13 mouse cellular contexts compared by ENCODE assay signal in the genomic region with DNA sequence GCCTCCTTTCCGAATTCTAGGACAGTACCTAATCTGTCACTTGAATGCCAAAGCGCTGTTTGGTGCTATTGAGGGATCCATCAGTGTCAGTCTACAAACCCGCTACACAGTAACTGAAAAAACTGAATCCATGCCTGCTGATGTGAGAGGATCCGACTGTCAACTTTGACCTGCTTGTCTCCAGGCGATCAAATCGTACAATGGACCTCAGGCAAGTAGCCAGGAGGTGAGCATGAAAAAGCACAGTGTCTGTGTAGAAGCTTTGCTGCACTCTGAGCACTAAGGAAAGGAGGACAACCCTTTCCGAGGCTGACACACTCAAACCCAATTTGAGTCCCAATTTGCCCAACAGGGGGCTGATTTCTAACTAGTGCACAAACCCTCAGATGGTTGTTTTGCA. TPM values are rescaled to one million over a fixed set of nuclear protein-coding genes. Genes with fewer than 3 reads are reported as not detected.
DNase-seq lines count a peak whose midpoint lies in the region; ATAC-seq and TF ChIP-seq lines count a peak whose summit lies in the region.
"Had no signal": no experiment of that assay in that cellular context is flagged by ENCODE, and none has a peak within 500 bp of the region (broad histone marks: within the 10 kb centered on the region; RNA-seq: fewer than 3 reads in every experiment).

No protein-coding gene starts in this region.

- H3K4me3 ChIP-seq in forebrain, embryonic 13.5 days = no peak overlapping the region
- H3K4me3 ChIP-seq in forebrain, embryonic 11.5 days (ENCODE audit: low read depth, low read length) = no peak overlapping the region
- no peak overlapping the region for H3K4me3 ChIP-seq in hindbrain, embryonic 11.5 days (ENCODE audit: low read depth, low read length)
- no peak overlapping the region for H3K4me3 ChIP-seq in hindbrain, embryonic 13.5 days
- H3K4me3 ChIP-seq in liver, adult 2 months (ENCODE audit: insufficient read depth, low read depth, low read length) = no peak overlapping the region
- no peak overlapping the region for H3K4me3 ChIP-seq in hindbrain, embryonic 14.5 days (replicated peaks; ENCODE audit: low read length)
- H3K4me3 ChIP-seq in thymus, adult 2 months (ENCODE audit: control insufficient read depth, insufficient read depth, low read length) = no peak overlapping the region
- H3K4me3 ChIP-seq: neural tube, embryonic 12.5 days had no signal

- no peaks in the 10 kb centered on the region for H3K36me3 ChIP-seq in forebrain, embryonic 13.5 days (ENCODE audit: poor library complexity, severe bottlenecking)
- no peaks in the 10 kb centered on the region for H3K36me3 ChIP-seq in forebrain, embryonic 11.5 days (ENCODE audit: control insufficient read depth, insufficient read depth, low read length)
- H3K36me3 ChIP-seq in hindbrain, embryonic 11.5 days (ENCODE audit: control insufficient read depth, insufficient read depth, low read length) = no peaks in the 10 kb centered on the region
- no peaks in the 10 kb centered on the region for H3K36me3 ChIP-seq in hindbrain, embryonic 13.5 days
- H3K36me3 ChIP-seq in liver, adult 2 months (ENCODE audit: control insufficient read depth, insufficient read depth, low read length) = no peaks in the 10 kb centered on the region
- H3K36me3 ChIP-seq in hindbrain, embryonic 14.5 days (replicated peaks; ENCODE audit: control insufficient read depth, insufficient read depth) = no peaks in the 10 kb centered on the region
- H3K36me3 ChIP-seq in thymus, adult 2 months (ENCODE audit: control insufficient read depth, insufficient read depth, low read length) = no peaks in the 10 kb centered on the region
- H3K36me3 ChIP-seq: neural tube, embryonic 12.5 days had no signal

- DNase-seq in forebrain, embryonic 11.5 days (ENCODE audit: low spot score) = no peak
- no peak for DNase-seq in hindbrain, embryonic 11.5 days (ENCODE audit: low spot score)
- DNase-seq in liver, adult 2 months (ENCODE audit: extremely low read depth, low read depth, low spot score) = peak; percentile 69
- DNase-seq in liver = no peak
- DNase-seq in hindbrain, embryonic 14.5 days (ENCODE audit: low spot score) = no peak
- DNase-seq in thymus, adult 2 months = no peak
- DNase-seq: cerebellum, adult 11-12 months; embryo, embryonic 11 days; thymus, postnatal 25 days had no signal

- peaks cover 38% of the 10 kb centered on the region for H3K4me1 ChIP-seq in forebrain, embryonic 13.5 days
- H3K4me1 ChIP-seq in forebrain, embryonic 11.5 days (replicated peaks; ENCODE audit: control insufficient read depth, insufficient read depth, low read length) = peaks cover 7% of the 10 kb centered on the region; the same call in 1 of the 2 replicates
- no peaks in the 10 kb centered on the region for H3K4me1 ChIP-seq in hindbrain, embryonic 11.5 days (replicated peaks; ENCODE audit: control insufficient read depth, insufficient read depth, low read length)
- H3K4me1 ChIP-seq in hindbrain, embryonic 13.5 days (replicated peaks) = peaks cover 32% of the 10 kb centered on the region
- H3K4me1 ChIP-seq in liver, adult 2 months (ENCODE audit: control insufficient read depth, insufficient read depth, low read length) = peaks cover 2% of the 10 kb centered on the region; the same call in 1 of the 2 replicates
- H3K4me1 ChIP-seq in hindbrain, embryonic 14.5 days (replicated peaks; ENCODE audit: control insufficient read depth, insufficient read depth, low read length) = peaks cover 33% of the 10 kb centered on the region
- no peaks in the 10 kb centered on the region for H3K4me1 ChIP-seq in thymus, adult 2 months (replicated peaks; ENCODE audit: control insufficient read depth, insufficient read depth, low read length)

- no peaks in the 10 kb centered on the region for H3K9me3 ChIP-seq in forebrain, embryonic 13.5 days (replicated peaks)
- H3K9me3 ChIP-seq in forebrain, embryonic 11.5 days (ENCODE audit: control insufficient read depth, low read length) = no peaks in the 10 kb centered on the region
- H3K9me3 ChIP-seq in hindbrain, embryonic 11.5 days (ENCODE audit: control insufficient read depth, low read length) = no peaks in the 10 kb centered on the region
- no peaks in the 10 kb centered on the region for H3K9me3 ChIP-seq in hindbrain, embryonic 13.5 days
- no peaks in the 10 kb centered on the region for H3K9me3 ChIP-seq in hindbrain, embryonic 14.5 days (ENCODE audit: control insufficient read depth, low read length)
- H3K9me3 ChIP-seq: neural tube, embryonic 12.5 days had no signal

- ATAC-seq in forebrain, embryonic 13.5 days = peak; percentile 13
- no peak for ATAC-seq in forebrain, embryonic 11.5 days (replicated peaks; ENCODE audit: low FRiP score)
- ATAC-seq in hindbrain, embryonic 11.5 days (ENCODE audit: low FRiP score) = peak; percentile 13; the same call in 1 of the 2 replicates
- ATAC-seq in hindbrain, embryonic 13.5 days (ENCODE audit: low FRiP score) = no peak; the same call in 1 of the 2 replicates
- peak; percentile 23; the same call in 1 of the 2 replicates for ATAC-seq in hindbrain, embryonic 14.5 days (ENCODE audit: low FRiP score)

- no peaks in the 10 kb centered on the region; the same call in 1 of the 2 replicates for H3K79me2 ChIP-seq in liver, adult 2 months (ENCODE audit: control insufficient read depth, insufficient read depth, low read length)

- WGBS in forebrain, embryonic 13.5 days = 30% methylated on average over 7 of the region's 7 CpGs
- 62% methylated on average over 7 of the region's 7 CpGs for WGBS in forebrain, embryonic 11.5 days
- 53% methylated on average over 7 of the region's 7 CpGs for WGBS in hindbrain, embryonic 11.5 days
- 41% methylated on average over 7 of the region's 7 CpGs for WGBS in hindbrain, embryonic 13.5 days
- WGBS in liver, adult 2 months = 44% methylated on average over 7 of the region's 7 CpGs
- 46% methylated on average over 7 of the region's 7 CpGs for WGBS in hindbrain, embryonic 14.5 days
- 98% methylated on average over 7 of the region's 7 CpGs for WGBS in thymus, adult 2 months

- no peak for TF ChIP-seq POLR2A in liver, adult 2 months (IDR thresholded peaks at IDR 0.05; ENCODE audit: extremely low read depth, insufficient read depth, low read length)
- TF ChIP-seq POLR2A in thymus, adult 2 months (IDR thresholded peaks at IDR 0.05; ENCODE audit: control insufficient read depth, extremely low read depth, insufficient read depth, low read length, poor library complexity) = no peak

- no peak overlapping the region for H3K9ac ChIP-seq in forebrain, embryonic 13.5 days
- H3K9ac ChIP-seq in forebrain, embryonic 11.5 days (ENCODE audit: low read length) = no peak overlapping the region
- H3K9ac ChIP-seq in hindbrain, embryonic 11.5 days (ENCODE audit: low read depth, low read length) = no peak overlapping the region
- no peak overlapping the region for H3K9ac ChIP-seq in hindbrain, embryonic 13.5 days
- no peak overlapping the region for H3K9ac ChIP-seq in liver, adult 2 months (ENCODE audit: low read depth, low read length)
- no peak overlapping the region for H3K9ac ChIP-seq in hindbrain, embryonic 14.5 days
- H3K9ac ChIP-seq: liver, embryonic 14.5 days; neural tube, embryonic 12.5 days had no signal

- H3K4me2 ChIP-seq in forebrain, embryonic 13.5 days = peak overlapping the region; percentile 25
- no peak overlapping the region for H3K4me2 ChIP-seq in forebrain, embryonic 11.5 days (ENCODE audit: low read depth, low read length, severe bottlenecking)
- H3K4me2 ChIP-seq in hindbrain, embryonic 11.5 days (replicated peaks; ENCODE audit: low read depth, low read length) = no peak overlapping the region
- H3K4me2 ChIP-seq in hindbrain, embryonic 13.5 days = no peak overlapping the region
- no peak overlapping the region for H3K4me2 ChIP-seq in hindbrain, embryonic 14.5 days (replicated peaks)
- H3K4me2 ChIP-seq: neural tube, embryonic 12.5 days had no signal

- TF ChIP-seq CTCF in liver, adult 2 months (IDR thresholded peaks at IDR 0.05; ENCODE audit: low read depth, low read length) = no peak
- TF ChIP-seq CTCF in thymus, adult 2 months (IDR thresholded peaks at IDR 0.05; ENCODE audit: borderline replicate concordance, control insufficient read depth, extremely low read depth, insufficient read depth, low read length, poor library complexity) = no peak

- H3K27me3 ChIP-seq in forebrain, embryonic 13.5 days = no peaks in the 10 kb centered on the region
- H3K27me3 ChIP-seq in forebrain, embryonic 11.5 days (ENCODE audit: control insufficient read depth, insufficient read depth, low read length) = no peaks in the 10 kb centered on the region
- H3K27me3 ChIP-seq in hindbrain, embryonic 11.5 days (ENCODE audit: control insufficient read depth, insufficient read depth, low read length) = no peaks in the 10 kb centered on the region
- H3K27me3 ChIP-seq in hindbrain, embryonic 13.5 days = no peaks in the 10 kb centered on the region
- H3K27me3 ChIP-seq in liver, adult 2 months (ENCODE audit: control insufficient read depth, insufficient read depth, low read length) = no peaks in the 10 kb centered on the region
- H3K27me3 ChIP-seq in hindbrain, embryonic 14.5 days (ENCODE audit: control insufficient read depth, insufficient read depth, low read length) = no peaks in the 10 kb centered on the region
- no peaks in the 10 kb centered on the region for H3K27me3 ChIP-seq in thymus, adult 2 months (ENCODE audit: control insufficient read depth, insufficient read depth, low read length)
- H3K27me3 ChIP-seq: neural tube, embryonic 12.5 days had no signal

- H3K27ac ChIP-seq in forebrain, embryonic 13.5 days = no peak overlapping the region
- H3K27ac ChIP-seq in forebrain, embryonic 11.5 days (ENCODE audit: low read depth, low read length) = no peak overlapping the region
- H3K27ac ChIP-seq in hindbrain, embryonic 11.5 days (ENCODE audit: low read depth, low read length) = no peak overlapping the region
- H3K27ac ChIP-seq in hindbrain, embryonic 13.5 days = no peak overlapping the region
- H3K27ac ChIP-seq in liver, adult 2 months (replicated peaks; ENCODE audit: insufficient read depth, low read depth, low read length) = no peak overlapping the region
- H3K27ac ChIP-seq in hindbrain, embryonic 14.5 days = 0 out of 2 replicates have a peak overlapping the region, but pooled peaks have one; percentile 26
- no peak overlapping the region for H3K27ac ChIP-seq in thymus, adult 2 months (ENCODE audit: control insufficient read depth, insufficient read depth, low read length)
- H3K27ac ChIP-seq: liver, embryonic 14.5 days; neural tube, embryonic 12.5 days had no signal

RNA-seq across cellular contexts. Expression of a gene that starts 24.0 kb away (rescaled TPM):
- 11.3 and 13.1 TPM in 2 replicates for polyA plus RNA-seq in forebrain, embryonic 13.5 days (2015; fragmentation: Nextera tagmentation; extraction: Ambion mirVana)
- 6.0 and 6.4 TPM in 2 replicates for polyA plus RNA-seq in forebrain, embryonic 11.5 days (2014; fragmentation: Nextera tagmentation; extraction: Ambion mirVana)
- polyA plus RNA-seq in hindbrain, embryonic 11.5 days (2014; fragmentation: Nextera tagmentation; extraction: Ambion mirVana) = 20.5 and 23.9 TPM in 2 replicates
- polyA plus RNA-seq in hindbrain, embryonic 13.5 days (2015; fragmentation: Nextera tagmentation; extraction: Ambion mirVana) = 27.5 and 28.8 TPM in 2 replicates
- 1.5 and 2.9 TPM in 2 replicates for total RNA-seq in liver, adult 2 months (2014; rRNA removed)
- 3.2 TPM in 2 replicates for polyA plus RNA-seq in liver, adult 2 months (2012; rRNA removed)
- polyA plus RNA-seq in hindbrain, embryonic 14.5 days (2014; fragmentation: Nextera tagmentation; extraction: Ambion mirVana) = 23.2 and 23.5 TPM in 2 replicates
- 1.8 and 2.8 TPM in 2 replicates for polyA plus RNA-seq in thymus, adult 2 months (2012; rRNA removed)

Comparison
In these comparisons a context has a peak if more than half of its experiments do, and no peak if none do; other contexts are left out.
1. ATAC-seq: peak in forebrain, embryonic 13.5 days (single experiment), hindbrain, embryonic 11.5 days (single experiment) and hindbrain, embryonic 14.5 days (single experiment); none in forebrain, embryonic 11.5 days (single experiment) and hindbrain, embryonic 13.5 days (single experiment).